Mouse (Mus musculus) c-Kit-positive CD71-negative TER-119-negative erythroid progenitor cells, embryonic 14.5 days (primary cell): ENCODE measurements around the gene Abhd12.

Source experiments
- DNase-seq: peaks from one replicate; pipeline ENCODE4 v3.0.0-alpha.2; 2013; ENCODE audit warnings: low read depth

The Abhd12 gene

DNA sequence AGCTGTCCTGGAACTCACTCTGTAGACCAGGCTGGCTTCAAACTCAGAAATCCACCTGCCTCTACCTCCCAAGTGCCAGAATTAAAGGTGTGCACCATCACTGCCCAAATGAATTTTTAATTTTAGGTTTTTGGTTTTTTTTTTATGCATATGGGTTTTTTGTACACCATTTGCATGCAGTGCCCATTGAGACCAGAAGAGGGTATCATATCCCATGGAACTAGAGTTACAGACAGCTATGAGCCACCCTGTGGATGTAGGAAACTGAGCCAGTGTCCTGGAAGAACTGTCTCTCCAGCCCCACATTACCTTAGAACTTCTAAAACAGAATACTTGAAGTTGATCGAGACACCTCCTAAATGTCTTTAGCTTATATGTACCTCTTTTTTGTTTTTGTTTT lies 101.5 kb downstream of the Abhd12 start:
- DNase-seq = no peak

DNA sequence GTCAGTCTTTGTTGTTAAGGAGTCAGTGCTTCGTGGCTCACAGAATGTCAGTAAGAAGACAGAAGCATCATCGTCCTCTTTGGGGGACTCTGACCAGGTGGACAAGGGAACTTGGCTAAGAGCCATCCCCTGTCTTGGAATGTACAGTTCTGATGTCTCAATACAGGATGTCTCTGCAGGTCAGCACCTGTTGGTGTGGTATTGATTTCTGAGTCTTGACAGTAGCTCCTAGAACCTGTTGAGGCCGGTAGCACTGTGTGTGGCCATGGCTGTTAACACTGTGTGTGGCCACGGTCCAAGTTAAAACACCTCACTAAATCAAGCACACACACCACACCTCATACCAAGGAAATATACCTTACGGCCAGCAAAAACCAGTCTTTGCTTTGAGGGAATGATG lies 103.9 kb downstream of the Abhd12 start:
- DNase-seq = no peak

DNA sequence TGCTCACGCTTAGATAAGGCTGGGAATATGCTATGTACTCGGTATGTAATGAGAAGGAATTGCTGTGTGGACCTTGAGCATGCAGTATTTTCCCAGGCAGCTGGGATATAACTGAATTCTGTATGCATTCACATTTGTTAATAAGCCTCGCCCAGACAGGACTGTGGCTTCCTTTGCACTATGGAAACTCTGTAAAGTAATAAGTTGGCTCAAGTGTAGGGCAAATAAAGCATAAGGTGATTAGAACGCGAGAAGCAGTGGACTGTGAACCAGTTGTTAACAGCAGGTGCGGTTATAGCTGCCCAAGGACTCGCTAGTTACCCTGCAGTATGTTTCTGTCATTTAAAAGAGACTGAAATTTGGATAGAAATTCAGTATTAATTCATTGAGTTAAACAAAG lies 106.5 kb downstream of the Abhd12 start:
- DNase-seq = no peak

DNA sequence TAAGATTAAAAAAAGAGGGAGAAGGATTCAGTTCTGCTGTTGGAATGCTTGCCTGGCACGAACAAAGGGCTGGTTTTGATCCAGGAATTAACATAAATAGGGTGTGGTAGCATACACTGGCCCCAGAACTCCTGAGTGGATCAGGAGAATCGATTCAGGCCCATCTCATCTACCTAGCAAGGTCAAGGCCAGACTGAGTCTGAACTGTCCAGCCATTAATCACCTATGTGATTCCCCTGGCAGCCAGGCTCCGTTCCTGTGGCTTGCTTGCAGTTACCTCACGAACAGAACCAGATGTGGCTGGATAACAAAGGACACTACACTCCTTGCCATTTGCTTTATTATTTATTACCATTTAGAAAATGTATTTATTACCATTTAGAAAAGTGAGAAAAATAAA lies 111.2 kb downstream of the Abhd12 start:
- no peak for DNase-seq

DNA sequence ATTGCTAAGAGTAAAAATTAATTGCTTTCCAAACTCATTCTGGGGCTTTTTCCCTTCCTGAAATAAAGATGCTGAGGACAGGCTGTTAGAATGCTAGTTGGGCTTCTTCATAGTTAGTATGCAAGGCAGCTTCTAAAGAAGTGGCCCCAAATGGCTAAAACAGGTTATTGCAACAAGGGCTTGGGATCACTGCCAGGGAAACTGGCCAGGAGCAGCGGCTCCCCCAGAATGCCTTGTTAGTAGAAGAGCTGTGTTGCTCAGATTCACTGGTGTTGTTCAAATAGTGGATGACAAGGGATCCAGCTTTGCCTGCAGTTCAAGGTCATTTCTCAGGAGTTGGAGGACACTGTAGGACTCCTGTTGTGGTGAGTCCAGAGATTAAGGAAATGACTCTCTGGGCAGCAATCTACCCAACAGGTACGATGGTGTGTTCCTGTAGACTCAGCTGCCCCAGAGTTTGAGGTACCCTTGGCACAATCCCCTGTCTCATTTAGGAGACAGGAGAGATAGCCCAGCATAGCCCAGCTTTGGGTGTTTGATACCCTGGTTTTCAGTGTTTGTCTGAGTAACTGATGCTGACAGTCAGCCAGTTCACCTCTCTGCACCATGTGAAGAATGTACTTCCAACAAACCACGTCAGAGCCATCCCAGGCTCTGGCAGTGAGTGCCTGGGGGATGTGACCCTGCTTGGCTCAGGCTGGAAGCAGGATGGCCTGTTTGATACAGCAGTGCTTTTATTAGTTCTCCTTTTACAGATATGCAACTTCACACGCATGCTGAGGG lies 115.6 kb downstream of the Abhd12 start:
- no peak for DNase-seq

DNA sequence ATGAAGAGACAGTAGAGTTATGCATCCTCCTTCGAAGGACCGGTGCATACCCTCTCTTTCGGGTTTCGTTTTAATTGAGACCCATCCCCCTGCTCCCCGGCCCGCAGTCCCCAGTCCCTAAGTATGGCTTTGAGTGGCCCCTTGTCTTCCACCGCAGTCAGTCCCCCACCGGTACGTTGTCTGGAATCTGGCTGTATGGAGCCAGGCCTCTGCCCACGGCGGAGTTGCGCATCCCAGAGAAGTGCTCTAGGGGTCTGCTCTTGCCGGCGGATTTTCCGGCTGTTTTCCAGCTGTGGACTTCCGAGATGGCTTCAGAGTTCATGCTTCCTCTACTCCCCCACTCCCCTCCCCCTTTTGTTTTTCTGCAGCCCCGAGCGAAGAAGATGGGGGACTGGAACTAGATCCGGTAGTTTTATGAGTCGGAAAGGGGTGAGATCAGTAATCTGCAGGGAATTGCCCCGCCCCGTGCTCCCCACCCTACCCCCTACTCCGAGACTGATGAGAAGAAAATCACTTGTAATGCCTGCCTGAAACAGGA lies 117.2 kb downstream of the Abhd12 start:
- DNase-seq = no peak

DNA sequence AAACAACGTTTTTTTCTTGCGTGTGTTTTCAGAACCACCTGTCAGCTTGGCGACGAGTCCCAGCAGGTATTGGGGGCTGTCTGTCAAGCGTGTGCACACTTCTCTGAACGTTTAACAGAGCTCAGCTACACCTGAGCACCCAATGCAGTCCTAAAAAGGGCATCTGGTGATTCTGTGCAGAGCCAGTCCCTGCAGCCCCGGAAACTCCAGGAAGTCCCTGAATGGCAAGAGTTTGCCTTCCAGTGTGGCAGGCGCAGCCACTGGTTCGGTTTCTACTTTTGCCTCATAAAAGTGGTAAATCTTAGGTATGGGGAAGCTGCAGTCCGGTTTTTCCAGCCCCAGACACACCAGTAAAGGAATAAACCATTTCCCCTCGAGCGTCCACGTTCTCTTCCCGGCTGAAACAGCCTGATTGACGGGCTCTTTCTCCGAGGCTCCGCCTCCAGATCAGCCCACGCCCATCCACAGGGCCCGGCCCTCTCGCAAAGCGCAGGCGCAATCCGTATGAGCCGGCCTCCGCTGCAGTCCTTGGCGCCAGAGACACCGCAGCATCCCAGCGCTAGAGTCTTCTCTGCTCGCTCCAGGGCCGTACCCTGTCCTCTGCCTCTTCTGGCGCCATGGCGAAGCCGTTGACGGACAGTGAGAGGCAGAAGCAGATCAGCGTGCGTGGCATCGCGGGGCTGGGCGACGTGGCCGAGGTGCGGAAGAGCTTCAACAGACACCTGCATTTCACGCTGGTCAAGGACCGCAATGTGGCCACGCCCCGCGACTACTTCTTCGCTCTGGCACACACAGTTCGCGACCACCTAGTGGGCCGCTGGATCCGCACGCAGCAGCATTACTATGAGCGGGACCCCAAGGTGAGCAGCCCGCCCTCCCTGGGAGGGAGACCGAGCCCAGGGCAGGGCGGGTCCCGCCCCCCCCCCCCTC lies 118.0 kb downstream of the Abhd12 start, which contains the start of gene Pygb:
TSS of gene Pygb (plus strand) at position 485 of the 930 bp plus-strand sequence.
- DNase-seq = peak; percentile 79

DNA sequence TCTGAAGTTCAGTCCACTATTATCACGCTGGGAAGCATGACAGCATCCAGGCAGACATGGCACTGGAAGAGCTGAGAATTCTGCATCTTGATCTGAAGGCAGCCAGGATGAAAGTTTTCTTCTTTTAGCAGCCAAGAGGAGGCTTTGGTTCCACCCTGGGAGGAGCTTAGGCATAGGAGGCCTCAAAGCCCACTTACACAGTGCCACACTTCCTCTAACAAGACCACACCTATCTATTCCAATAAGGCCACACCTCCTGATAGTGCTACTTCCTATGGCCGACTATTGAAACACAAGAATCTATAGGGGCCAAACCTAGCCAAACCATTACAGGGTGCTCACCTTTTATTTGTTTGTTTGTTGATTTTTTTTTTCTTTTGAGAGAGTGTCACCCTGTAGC lies 121.7 kb downstream of the Abhd12 start:
- DNase-seq = no peak
